Mouse (Mus musculus) heart, postnatal 14 days (tissue): ENCODE data around the gene Gzmg. TPM values are rescaled to one million over a fixed set of nuclear protein-coding genes. Genes with fewer than 3 reads are reported as not detected.

Source experiments
- total RNA-seq, 2 experiments: library from RNA; stranded (reverse); gene quantifications; 2 replicates each; pipeline ENCODE4 v1.2.3; 2021

Gene Gzmg
- total RNA-seq, 2 experiments from 2014 or later: not detected

Other genes starting within 250 kb of the Gzmg start
- gene Cma1, start 214.9 kb downstream of the Gzmg start, total RNA-seq: 1 to 10 TPM; 4.4 to 5.1 TPM
- gene Cma2, start 208.6 kb downstream of the Gzmg start, total RNA-seq: not detected
- not detected for gene Mcpt1, start 141.6 kb downstream of the Gzmg start, total RNA-seq
- gene Mcpt9, start 129.1 kb downstream of the Gzmg start, total RNA-seq: not detected
- not detected for gene Mcpt2, start 117.5 kb downstream of the Gzmg start, total RNA-seq
- gene Mcpt4, start 97.3 kb downstream of the Gzmg start, total RNA-seq: 1 to 10 TPM; 2.8 to 3.2 TPM
- not detected for gene Mcpt8, start 74.3 kb downstream of the Gzmg start, total RNA-seq
- gene Ctsg, start 57.0 kb downstream of the Gzmg start, total RNA-seq: not detected
- not detected for gene Gzme, start 39.0 kb downstream of the Gzmg start, total RNA-seq
- not detected for gene Gzmd, start 27.0 kb downstream of the Gzmg start, total RNA-seq
- not detected for gene Gzmn, start 15.0 kb upstream of the Gzmg start, total RNA-seq
- not detected for gene Gzmf, start 51.8 kb upstream of the Gzmg start, total RNA-seq
- not detected for gene Gzmc, start 75.1 kb upstream of the Gzmg start, total RNA-seq
- gene Gzmb, start 102.7 kb upstream of the Gzmg start, total RNA-seq: not detected
- not detected for gene Atp12a, start 205.5 kb upstream of the Gzmg start, total RNA-seq
- gene Rnf17, start 243.0 kb upstream of the Gzmg start, total RNA-seq: under 1 TPM; 0.59 to 0.67 TPM